Mouse (Mus musculus): ENCODE measurements around the gene Abraxas2.

The Abraxas2 gene

DNA sequence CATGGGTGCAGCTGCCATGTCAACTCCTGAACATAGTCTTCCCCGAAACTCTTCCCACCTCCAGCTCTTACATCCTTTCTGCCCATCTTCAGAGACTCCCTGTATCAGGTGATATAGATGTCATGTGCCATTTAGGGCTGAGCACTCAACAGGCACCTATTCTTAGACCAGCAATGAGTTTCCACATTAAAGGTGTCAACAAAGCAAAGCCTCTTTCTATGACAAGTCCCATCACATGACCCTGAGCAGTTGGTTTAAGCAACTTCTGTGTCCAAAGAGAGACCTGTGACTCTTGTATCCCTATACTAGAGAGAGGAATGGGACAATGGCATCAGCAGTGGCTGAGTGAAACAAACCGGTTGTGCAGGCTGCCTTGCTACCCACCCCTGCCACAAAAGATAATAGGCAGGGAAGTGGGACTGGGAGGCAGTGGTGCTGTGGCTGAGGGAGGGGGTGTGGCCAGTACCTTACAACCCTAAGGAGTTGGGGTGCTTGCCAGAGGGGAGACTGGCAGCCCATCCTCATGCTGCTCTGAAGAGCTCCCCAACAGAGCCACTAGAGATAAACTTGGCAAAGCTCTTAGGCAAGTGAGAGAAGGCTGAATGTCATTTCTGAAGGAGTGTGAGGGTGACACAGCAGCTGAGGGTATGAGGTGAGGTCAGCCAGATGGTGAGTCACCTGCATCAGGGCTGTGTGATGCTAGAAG, 42.0 kb downstream of the Abraxas2 start:
- no peak for DNase-seq

DNA sequence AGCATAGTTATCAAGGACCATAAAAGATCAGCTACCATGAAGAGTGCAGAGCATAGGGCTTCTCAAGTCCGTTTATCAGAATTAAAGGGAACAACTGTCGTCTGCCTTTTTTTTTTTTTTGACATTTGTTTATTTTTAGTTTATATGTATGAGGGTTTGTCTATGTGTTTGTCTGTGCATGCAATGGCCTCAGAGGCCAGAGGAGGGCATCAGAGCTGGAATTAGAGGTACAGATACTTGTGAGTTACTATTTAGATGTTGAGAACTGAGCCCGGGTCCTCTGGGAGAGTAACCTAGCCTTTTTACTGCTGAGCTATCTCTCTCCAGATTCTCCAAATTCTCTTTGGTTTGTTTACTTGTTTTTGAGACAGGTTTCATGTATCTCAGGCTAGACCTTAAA, 44.8 kb downstream of the Abraxas2 start:
- no peak for DNase-seq

DNA sequence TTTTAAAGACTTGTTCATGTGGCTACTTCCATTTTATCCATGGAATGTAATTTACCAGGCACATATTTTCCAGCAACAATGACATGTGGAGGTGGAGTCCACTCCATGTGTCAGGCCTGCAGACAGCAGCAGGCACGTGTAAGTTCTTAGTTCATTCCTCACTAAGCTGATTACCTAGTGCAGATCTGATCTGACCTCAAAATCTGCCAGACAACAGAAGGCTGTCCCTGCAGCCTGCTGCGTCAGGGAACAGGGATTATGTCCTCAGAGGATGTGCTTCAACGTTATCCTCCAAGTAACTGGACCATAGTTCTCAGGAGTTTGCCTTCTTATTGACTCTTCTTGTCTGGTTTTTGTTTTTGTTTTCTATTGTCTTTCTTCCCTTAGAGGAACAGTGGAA, 62.9 kb downstream of the Abraxas2 start:
- peak in 1 of 2 experiments; percentile 14 for DNase-seq

DNA sequence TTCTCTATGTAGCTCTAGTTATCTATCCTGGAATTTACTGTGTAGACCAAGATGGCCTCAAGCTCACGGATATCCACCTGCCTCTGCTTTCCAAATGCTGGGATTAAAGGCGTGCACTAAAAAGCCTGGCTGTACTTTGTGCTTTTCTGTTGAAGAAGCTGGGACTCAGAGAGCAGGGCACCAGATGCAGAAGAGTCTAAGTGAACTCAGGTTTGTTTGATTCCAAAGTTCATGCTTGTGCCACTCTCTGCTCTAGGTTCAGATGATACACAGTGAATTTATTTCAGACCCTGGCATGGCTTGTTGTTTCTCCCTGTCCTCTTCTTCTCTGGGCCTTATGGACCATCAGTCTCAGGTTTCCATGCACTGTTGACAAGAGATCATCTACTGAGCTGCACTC, 66.2 kb downstream of the Abraxas2 start:
- DNase-seq: no peak

DNA sequence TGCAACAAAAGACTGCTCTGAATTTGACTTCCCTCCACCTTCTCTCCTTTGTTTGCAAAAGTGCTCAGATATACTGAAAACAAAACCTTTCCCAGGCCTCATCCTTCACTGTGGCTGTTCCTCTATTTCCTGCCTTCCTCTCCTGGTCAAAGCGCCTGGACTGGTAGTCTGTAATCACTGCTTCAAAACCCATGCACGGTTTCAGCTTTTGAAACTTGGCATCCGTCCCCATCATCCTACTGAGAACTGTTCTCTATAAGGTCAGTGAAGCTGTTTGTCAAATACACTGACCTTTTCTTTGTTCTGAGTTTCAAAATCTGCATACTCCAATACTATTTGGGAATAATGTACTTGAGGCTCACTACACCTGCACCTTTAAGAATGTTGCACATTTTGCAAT, 68.2 kb downstream of the Abraxas2 start:
- DNase-seq: no peak

DNA sequence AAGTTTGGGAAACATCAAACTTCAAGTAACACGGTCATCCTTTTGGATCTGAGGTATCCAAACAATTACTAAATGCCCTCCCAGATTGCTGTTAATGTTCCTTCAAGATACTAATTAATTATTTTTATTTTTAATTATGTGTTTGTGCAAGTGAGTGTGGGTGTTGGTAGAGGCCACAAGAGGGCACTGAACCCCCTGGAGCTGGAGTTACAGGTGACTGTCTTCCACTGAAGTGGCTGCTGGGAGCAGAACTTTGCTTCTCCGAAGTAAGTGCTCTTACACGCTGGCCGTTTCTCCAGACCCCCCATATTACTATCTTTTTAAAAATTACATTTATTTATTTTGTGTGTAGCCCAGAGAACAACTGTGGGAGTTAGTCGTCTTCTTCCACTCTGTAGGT, 71.0 kb downstream of the Abraxas2 start:
- DNase-seq: peak in 1 of 2 experiments; percentile 10

DNA sequence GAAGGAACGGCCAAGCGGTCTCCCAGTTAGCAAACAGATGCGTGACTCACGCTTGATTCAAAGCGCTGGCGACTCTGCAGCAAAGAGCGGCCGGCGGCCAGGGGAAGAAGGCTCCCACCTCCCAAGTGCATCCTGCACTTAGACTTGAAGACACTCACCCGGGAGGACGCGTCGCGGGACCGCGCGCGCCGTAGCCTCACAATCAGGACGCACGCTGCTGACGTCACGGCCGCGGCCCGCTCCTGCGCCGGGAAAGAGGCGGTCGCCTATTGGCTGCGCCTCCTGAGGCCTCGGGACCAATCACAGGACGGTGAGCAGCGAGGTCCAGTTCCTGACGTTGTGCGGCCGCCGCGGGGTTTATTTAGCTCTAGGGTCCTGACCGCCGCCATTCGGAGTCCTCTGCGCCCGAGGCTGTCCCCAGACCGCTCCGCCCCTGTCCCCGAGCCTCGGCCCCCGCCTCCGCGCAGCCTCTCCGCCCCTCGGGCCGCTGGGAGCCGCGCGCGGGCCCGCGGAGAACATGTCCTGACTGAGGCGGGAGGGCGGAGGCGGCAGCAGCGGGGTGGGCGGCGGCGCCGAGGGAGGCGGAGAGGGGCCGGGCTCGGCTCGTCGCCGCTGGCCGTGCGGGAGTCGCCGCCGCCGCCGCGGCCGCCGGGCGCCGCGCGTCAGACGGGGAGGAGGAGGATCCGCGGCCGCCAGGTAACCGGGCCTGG, 72.0 kb downstream of the Abraxas2 start, which contains the start of gene Zranb1:
Gene Zranb1, plus strand, starts transcription at position 293 of the 710 bp plus-strand sequence.
- DNase-seq: peak; percentile 99

DNA sequence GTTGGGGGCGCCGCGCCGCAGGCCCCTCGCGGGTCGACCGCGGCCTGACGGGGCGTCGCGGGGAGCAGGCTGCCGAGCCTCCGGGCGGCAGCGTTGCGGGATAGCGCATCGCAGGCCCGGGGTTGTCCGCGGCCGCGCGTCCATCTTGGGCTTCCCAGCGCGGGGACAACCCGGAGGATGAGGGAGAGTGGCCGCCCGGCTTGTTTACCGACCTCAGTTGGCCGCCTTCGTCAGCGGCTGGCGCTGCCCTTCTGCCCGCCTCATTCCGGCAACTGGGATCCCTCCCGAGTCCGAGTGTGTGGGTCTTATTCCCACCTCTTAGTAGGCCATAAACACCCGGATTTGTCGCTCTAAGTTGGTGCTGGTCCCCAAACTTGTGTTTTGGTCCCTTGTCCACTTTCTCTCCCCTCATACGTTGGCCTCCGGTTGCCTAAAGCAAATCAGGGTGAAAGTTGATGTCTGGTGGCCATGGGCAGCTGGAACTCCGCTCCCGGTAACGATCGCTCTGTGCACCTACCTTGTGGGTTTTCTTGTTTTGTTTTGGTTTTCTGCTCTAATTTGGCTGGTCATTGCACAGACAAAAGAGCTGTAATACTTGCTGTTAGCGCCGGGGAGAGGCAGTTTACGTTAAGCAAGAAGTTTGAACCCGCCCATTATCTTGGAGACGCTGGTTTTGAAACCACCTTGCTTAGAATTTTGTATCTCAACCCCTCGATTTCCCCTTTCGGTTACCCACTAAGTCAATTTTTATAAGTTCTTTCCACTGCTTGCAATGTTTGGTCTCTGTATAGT, 72.7 kb downstream of the Abraxas2 start:
- DNase-seq: peak; percentile 50 to 55

DNA sequence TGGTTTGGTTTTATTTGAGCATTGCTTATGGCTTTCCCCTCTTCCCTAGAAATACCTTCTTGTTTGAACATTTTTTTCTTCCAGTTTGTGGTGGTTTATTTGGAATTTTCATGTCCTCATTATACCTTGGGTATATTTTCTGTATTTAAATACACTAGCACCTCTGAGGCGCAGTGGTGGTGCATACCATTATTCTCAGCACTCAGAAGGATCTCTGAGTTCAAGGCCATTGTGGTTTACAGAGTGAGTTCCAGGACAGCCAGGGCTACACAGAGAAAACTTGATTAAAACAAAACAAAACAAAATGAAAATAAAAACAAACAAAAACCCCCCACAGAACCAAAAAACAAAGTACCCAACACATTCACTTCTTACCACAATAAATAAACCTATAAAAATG, 74.3 kb downstream of the Abraxas2 start:
- DNase-seq: no peak
